Mouse (Mus musculus) heart, postnatal 36 days (tissue): ENCODE measurements at regions not wholly inside any gene's neighbourhood (a gene's known extent, or its start where the extent isn't known, plus 50 kb on each side); places are given as distances from the start of the nearest gene placed in this dataset.
A peak's percentile ranks its signal among the peaks of the same experiment; 100 is the strongest.

Experiments used
- DNase-seq, 2 experiments: peaks; one replicate each; pipeline ENCODE4 v3.0.0; 2021 to 2022
- intact Hi-C: fragments of 180-260 bp; cut with DNase I; formaldehyde crosslinking; loops from one replicate; pipeline ENCODE4 v1.15.1; 2025

DNA sequence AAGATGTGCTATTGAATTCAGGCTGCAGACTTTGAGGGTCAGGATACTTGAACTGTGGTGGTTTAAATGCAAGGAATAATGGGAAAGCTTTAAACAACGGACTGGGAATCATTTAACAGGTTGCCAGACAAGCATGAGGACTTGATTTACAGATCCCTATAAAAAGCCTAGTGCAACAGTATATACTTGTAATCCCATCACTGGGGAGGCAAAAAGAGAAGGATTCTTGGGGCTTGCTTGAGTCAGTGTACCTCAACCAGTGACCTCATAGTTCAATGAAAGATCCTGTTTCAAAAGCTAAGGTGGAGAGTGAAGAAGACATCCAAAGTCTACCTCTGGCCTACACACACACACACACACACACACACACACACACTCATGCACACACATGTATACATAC, 99.8 kb downstream of the Lrrn1 start:
- no peak for DNase-seq
- intact Hi-C loops = no loop called here

DNA sequence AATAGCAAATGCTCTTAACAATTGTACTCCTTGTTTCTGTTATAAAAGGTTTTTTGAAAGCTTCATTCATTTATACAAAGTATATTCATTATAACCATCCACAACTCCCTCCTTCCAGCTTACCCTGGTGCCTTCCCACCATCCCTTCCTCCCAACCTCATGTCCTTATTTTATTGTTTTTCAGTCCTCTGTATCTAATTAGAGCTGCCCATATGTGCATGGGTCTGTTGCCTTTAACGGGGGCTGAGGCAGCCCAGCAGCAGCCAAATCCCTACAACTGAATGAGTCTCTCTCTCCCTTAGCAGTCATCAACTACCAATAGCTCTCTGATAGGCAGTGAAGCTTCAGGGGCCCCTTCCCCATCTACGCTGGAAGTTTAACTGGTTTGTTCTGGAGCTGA, 116.2 kb downstream of the Lrrn1 start:
- intact Hi-C loops = no loop called here
- DNase-seq = no peak

DNA sequence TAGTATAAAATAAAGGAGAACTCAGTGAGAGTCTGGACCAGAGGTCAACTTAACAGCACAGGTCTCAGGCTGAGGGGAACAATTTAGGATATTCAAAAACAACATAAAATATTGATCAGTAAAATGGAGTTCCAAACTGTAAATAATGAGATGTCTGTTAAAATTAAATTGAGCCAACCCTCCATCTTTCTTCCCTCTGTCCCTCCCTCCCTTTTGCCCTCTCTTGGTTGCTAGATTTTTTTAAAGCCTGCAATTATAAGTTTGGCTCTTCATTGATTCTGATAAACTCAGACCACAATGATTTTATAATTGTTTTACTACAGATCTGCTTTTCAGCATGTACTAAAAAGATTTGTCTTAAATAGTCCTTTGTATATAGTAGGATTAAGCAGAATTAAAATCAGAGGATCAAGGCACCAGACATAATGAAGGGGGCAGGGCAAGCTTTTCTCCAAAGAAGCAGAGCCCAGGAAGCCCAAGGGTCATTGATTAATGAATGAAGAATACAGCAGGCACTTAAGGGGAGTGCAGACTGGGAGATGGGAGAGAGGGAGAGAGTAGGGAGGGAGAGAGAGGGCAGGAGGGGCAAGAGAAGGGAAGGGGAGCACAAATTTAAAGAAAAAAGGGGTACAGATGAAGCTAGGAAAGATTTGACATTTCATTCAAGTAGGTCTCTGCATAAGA, 124.4 kb downstream of the Lrrn1 start:
- intact Hi-C loops = no loop called here
- no peak for DNase-seq

DNA sequence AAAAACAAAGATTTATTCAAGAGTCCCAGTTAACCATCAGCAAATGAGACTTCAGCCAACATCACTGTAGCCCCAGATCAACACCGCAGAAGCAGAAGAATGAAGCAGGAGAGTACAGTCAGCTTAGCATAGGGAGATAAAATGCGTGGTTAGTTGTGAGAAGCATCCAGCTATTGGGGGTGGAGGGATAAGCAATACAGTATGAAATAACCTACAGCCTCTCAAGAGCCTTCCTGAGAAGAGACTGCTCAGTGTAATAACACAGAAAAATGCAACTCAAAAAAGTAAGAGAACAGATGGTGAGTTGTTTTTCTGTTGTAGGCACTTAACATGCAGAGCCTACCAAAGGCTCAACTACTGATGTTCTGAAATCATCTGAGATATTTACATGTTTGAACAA, 128.2 kb downstream of the Lrrn1 start:
- no peak for DNase-seq
- intact Hi-C loops = no loop called here

DNA sequence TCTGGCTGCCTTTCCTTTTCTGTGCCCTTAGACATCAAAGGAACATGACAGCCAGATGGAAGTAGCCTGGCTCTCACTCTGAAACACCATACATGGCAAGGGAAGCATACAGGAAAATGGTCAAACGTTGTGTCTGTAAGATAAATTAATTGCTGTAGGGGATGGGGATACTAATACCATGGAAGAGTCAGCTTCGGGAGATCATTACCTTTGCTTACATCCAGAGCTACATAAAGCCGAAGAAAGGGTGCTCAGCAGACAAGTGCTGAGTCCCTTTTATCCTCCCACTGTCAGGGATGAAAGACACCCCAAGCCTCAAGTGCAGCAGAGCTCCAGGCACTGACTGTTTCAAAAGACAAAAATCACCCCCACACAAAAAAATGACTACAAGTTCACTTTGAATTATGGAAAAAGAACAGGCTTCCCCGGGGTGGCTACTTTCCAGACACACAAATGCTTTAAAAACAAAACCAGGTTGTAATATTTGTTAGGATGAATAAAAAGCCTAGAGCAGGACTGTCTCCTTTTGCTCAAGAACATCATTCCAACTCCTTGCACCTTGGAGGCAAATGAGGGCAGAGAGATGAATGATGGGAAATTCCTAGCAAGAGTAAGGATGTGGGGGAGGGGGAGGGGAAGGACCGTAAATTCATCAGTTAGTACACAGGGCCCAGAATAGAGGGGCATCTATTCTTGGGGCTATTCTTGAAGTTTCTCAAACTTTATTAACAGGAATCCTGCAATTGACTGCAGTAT, 131.6 kb downstream of the Lrrn1 start:
- DNase-seq = no peak
- intact Hi-C loops = no loop called here

DNA sequence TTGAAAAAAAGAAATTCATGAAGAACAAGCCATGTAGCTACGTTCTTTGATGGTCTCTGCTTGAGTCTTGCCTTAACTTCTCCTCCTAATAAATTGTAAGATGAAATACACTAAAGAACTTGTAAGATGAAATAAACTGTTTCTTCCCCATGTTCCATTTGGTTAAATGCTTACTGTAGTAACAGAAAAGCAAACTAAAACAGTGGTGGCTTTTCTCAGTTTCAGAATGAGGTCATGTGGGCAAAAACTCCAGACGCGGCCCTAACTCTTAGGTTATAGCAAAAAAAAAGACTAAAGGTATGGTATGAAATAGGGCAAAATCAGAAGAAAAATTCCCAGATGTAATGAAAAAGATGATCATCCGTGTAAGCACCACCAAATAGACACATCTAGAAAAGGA, 169.7 kb downstream of the Lrrn1 start:
- intact Hi-C loops = no loop called here
- DNase-seq = no peak

DNA sequence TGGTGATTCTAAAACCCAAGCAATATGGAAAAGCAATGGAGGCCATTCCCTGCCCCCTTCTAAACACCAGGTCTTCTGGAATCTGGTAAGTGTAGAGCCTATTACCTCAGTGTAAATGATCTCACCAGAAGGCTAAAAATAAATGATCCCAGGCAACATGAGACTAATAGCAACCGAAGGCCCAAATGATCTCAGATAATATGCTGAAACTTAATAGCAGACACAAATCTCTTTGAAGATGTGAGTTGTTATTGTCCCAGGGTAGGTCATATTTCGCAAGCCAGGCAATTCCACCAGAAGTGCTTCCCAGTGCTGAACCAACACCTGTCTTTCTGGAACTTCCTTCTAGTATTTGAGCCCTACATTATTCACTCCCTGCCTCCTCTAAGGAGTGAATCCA, 178.6 kb downstream of the Lrrn1 start:
- DNase-seq = no peak
- intact Hi-C loops = no loop called here

DNA sequence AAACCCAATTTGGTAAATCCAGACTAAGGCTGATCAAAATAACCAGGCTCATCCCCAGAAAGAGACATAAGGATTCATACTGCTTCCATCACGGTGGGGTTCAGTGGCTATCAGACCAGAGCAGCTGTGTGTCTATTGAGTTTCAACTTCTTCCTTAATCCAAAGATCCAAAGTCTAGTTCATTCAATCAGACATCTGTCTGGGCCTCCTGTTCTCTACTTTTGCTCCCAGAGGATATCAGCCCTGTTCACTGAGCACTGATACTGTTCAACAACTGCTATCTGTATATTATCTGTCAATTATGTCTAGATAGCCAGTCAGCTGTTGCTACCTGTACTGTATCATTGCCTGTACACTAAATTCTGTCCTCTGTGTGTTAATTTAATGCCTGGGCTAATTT, 179.0 kb downstream of the Lrrn1 start:
- no peak for DNase-seq
- intact Hi-C loops = no loop called here

DNA sequence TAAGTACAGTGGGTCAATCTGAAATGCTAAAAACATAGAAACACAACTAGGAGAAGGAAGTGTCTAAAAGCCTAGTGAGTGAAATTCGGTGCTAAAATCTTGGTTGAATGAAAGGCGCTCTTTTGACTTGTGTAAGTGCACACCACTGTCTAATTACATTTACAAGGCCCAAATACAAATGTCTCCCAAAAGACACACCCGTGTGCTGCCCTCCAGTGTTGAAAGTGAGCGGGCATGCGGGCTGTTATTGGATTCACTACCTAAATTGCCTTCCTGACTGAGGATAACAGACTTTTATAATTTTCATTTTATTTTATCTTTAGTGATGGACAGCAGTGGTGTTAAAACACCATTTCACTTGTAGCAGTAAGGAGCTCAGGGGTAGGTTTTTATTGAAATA, 180.8 kb downstream of the Lrrn1 start:
- intact Hi-C loops = no loop called here
- DNase-seq = no peak

DNA sequence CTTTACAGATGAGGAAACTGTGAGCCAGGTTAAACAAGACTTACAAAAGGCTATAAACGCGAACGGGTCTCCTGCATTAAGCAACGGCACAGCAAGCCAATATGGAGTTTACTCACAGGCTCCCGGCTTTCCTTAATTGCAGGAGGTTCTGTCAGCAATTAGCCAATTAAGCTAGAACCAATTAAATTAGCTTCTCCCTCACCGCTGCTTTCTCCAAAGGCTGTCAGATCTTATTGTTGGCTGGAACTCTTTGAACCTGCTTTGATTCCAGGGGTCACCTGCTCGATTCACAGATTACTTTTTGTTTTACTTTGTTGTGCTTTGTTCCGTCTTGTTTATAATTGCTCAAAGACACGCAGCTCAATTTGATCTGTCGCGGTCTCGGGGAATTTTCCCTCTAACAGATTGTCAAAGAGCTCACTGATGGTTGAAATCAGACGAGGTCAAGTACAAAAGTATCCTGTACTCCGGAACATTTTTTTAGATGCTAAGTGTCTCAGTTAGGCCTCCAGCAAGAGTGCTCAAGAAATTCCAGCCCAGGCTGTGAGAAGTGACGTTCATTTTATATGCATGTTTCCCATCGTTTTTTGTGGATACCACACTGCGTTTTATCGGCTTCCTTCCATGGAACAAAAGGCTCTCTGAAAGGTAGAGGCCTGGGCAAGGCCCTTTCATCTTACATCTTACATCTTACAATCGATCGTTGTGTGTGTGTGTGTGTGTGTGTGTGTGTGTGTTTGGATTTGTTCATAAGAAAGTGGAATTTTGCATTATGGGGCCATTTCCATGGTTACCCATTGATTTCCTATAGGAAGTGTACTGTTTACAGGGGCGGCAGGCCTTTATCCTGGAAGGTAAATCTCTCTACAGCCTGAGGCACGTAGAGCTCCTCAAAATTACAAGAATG, 181.9 kb downstream of the Lrrn1 start:
- intact Hi-C loops = no loop called here
- no peak for DNase-seq

DNA sequence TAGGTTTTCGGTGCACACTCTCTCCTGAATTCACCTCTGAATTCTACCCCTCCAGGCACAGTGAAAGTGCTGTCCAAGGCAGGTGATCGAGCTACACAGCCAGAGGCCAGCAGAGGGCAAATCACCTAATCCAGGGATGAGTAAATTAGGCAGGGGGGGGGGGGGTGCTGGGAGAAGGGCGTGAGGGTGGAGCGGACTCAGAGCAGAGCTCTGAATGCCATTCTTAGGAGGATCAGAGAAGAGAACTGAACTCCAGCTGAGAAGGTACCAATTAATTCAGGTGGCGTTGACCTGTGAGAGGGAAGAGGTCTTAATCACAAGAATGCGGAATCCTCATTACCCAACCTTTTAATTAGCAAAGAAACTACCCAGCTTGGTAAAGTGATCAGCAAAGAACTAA, 183.5 kb downstream of the Lrrn1 start:
- DNase-seq = no peak
- intact Hi-C loops = no loop called here

DNA sequence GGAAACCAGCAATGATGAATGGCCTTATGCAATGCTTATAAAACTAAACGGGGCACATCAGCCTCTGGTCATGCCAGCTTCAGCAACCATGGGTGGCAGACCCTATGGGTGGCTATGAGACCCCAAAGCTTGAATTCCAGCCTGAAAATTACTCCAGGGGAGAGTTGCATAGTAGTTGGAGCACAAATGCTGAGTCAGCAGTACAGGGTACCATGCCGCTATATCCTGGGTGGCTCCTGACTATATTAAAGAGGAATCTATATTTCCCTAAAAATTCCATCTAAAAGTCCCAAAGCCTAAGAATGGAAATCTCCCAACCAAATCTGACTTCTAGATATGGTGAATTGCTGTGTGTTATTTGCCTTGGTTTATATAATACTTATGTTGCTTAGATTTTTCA, 187.6 kb downstream of the Lrrn1 start:
- intact Hi-C loops = no loop called here
- no peak for DNase-seq

DNA sequence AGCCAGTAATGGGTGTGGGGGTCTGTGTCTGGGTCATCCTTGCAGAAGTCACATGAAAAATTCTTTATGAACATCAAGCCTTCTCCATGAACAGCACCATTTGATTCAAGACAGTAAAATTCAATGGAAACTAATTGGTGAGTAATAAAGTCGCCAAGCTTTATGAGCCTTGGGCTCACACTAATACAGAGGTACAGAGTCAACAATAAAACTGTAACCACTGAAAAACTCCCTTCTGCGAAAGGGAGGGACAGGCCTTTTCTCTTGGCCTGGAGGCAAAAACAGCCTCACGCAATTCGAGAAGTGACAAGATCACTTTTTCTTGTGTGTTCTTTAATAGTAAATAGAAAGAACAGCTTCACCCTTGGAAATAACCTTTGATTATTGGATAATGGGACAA, 200.7 kb downstream of the Lrrn1 start:
- no peak for DNase-seq
- intact Hi-C loops = no loop called here

DNA sequence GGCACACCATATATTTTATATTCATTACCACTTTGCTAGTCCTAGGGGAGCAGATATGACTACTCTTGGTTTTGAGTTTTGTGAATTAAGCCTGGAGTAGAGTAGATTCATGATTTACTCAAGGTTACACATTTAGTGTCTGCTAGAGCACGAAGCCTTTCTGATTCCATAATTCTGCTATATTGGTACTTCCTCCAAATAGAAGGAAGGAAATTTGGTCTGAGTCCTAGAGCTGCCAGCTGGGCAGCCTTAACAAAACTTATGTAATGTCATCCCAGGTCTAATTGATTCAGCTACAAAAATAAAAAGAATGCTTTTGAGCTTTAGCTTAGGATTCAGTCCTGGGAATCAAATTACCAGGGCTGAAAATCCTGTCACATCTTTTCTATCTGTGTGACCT, 205.2 kb downstream of the Lrrn1 start:
- intact Hi-C loops = no loop called here

DNA sequence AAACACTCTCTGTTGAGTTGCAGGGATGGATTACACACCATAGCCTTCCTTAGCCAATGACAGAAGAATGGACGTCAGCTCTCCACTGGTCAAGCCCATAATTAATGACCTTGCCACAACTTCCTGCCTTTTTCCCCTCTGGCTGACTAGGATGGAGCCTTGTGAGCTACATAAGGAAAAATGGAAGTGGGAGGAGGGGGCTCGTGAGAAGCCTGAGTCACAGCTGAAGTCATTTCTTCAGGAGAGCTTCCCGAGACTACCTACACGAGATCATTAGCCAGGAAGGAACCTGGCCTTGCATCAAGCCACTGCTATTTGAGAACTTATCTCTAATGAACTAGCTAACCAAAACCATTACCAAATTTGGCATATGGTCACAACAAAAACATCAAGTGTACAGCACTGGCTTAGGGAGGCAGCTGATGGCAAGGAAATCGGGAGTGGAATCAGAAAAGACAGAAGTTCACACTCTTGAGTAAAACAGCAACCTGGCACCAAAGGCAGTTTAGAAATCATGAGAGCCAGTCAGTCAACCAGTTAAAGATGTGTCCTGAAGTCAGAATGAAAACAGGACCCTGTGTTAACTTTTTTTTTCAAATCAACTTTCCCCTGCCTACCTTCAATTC, 219.7 kb downstream of the Lrrn1 start:
- DNase-seq = no peak
- intact Hi-C loops = no loop called here

More for the DNA sequence above, 205.2 kb downstream of the Lrrn1 start:
- DNase-seq = no peak

DNA sequence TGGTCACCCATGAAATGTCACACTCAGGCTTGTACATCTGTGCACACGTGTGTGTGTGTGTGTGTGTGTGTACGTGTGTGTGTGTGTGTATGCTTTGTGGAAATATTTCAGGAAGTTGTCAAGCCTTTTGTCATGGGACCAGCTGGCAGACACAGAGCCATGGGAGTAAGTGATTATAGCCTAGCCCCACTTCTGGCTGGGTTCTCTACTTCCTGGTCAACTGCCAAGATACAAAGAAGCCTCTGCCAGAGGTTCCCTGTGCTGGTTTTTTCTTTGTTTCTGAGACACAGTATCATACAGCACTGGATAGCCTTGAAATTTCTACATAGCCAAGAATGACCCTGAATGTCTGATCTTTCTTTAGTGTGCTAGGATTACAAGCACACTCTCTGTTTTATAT, 220.2 kb downstream of the Lrrn1 start:
- intact Hi-C loops = loop anchor here (10.0 kb wide), 1 partner anchor 145 kb away; no protein-coding TSS in a partner anchor
- DNase-seq = peak in 1 of 2 experiments; percentile 3

DNA sequence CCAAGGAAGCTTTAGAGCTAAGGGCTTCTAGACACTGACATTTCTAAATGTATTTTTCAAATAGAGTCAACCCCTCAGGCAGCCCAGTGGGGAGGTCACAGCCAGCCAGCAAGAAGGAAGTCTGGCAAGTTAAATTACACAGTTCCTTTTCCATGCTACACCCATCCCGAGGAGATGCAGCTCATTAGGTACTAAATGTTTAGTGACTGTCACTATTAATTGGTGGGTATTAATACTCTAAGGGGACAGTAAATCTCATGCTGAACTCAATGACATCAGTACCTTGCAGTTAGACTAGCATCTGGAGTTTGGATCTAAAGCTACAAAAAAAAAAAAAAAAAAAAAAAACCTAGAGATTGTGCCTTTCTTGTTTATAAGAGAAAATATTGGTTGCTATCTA, 222.6 kb downstream of the Lrrn1 start:
- DNase-seq = no peak
- intact Hi-C loops = loop anchor here (10.0 kb wide), 1 partner anchor 143 kb away; no protein-coding TSS in a partner anchor

DNA sequence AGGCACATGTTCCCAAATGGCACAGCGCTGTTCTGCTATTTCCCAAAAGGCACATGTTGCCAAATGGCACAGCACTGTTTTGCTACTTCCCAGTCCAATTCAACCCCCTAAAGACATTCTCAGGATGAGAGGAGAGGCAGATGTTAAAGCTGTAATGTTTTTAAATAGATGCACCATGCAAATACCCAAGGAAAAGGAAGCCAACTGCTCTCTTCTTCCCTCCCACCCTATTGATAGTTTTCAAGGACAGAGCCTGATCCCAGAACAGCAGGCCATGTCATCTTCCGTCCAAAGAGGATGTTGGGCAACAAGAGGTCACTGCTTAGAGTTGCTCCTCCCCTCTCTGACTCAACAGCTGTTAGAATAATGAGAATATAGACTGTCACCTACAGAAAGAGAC, 225.6 kb downstream of the Lrrn1 start:
- intact Hi-C loops = loop anchor here (10.0 kb wide), 1 partner anchor 140 kb away; no protein-coding TSS in a partner anchor
- peak in 1 of 2 experiments; percentile 2 for DNase-seq

DNA sequence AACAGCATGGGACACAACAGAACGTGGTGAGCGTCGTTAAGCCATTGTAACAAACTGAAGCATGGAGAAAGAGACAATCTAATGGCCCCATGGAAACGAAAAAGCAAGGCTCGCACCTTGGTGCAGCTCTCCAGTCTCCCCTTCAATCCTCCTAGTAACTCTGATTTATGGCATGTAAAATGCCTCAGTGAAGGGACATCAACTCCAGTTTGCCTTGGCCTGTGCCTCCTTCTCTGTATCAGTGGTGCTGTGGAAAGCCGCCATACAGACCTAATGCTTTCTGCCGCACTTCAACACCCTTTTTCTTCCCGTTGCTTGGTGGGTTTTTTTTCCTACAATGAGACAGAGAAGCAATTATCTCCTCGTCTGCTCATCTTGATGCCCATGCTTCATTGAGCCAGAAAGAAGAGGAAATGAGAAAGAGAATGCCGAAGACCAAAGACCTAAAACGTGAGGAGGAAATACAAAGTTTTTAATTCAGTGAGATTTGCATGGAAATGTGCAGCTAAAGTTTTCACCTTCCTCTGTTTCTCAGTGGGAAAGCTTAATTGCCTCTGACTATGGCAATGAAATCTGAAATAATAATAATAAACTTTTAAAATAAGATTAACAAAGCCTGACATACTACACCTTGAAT, 241.4 kb downstream of the Lrrn1 start:
- intact Hi-C loops = no loop called here
- DNase-seq = no peak

DNA sequence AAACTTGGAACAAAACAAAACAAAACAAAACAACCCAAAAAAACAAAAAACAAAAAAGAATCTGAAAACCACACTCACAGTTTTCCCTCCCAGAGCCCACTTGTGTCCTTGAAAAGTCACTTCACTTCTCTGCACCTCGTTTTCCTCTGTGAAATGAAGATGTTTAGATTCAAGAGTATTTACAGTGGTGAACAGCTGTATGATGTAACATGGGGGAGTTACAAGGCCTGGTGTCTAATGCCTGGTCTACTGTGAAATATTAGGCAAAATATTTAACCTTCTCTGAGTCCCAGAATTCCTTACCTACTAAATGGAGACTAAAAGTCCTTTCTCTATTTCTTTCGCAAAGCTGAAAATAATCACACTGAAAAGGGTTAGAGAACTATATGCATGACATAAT, 255.4 kb downstream of the Lrrn1 start:
- intact Hi-C loops = no loop called here
- DNase-seq = no peak
